In genomic region chr5:123057366-123058250, GRCm38 (mm10) we compare ENCODE assay signal across 7 mouse cellular contexts. TPM values are rescaled to one million over a fixed set of nuclear protein-coding genes. Genes with fewer than 3 reads are reported as not detected.
A peak's percentile ranks its signal among the peaks of the same experiment; 100 is the strongest.
DNase-seq lines count a peak whose midpoint lies in the region; ATAC-seq lines count a peak whose summit lies in the region.

No protein-coding gene starts in this region.

- peaks cover 8% of the 10 kb centered on the region for H3K4me1 ChIP-seq in intestine, embryonic 16.5 days (ENCODE audit: control insufficient read depth, insufficient read depth, low read length)
- H3K4me1 ChIP-seq in midbrain, embryonic 11.5 days (ENCODE audit: control insufficient read depth, insufficient read depth, low read length), result no peaks in the 10 kb centered on the region

- peak overlapping the region; percentile 63 for H3K9ac ChIP-seq in intestine, embryonic 16.5 days (ENCODE audit: low read depth, low read length)
- peak overlapping the region; percentile 57 for H3K9ac ChIP-seq in midbrain, embryonic 11.5 days (ENCODE audit: low read length)

- ATAC-seq in intestine, embryonic 16.5 days, result peak; percentile 95
- ATAC-seq in midbrain, embryonic 11.5 days (ENCODE audit: low FRiP score), result peak; percentile 95

- intact Hi-C loops in left cerebral cortex, postnatal 36 days (cut with DNase I), result no loop called here

- peak; percentile 100 for DNase-seq in adrenal gland, adult 8-10 months
- peak; percentile 100 for DNase-seq in embryo, embryonic 9.5 days (ENCODE audit: extremely low spot score)
- DNase-seq in gastrocnemius, postnatal 4 days (ENCODE audit: low spot score in 2 of 2), result peak; percentile 97 to 99
- peak; percentile 99 for DNase-seq in left cerebral cortex, postnatal 36 days (ENCODE audit: low spot score in 2 of 2)
- peak; percentile 100 for DNase-seq in midbrain, embryonic 11.5 days (ENCODE audit: low spot score, missing footprints)
- peak; percentile 100 for DNase-seq in skeletal muscle tissue, adult 2 months (ENCODE audit: low read depth, low spot score)

- H3K27me3 ChIP-seq in intestine, embryonic 16.5 days (replicated peaks; ENCODE audit: control insufficient read depth, insufficient read depth, low read length), result no peaks in the 10 kb centered on the region
- H3K27me3 ChIP-seq in midbrain, embryonic 11.5 days (ENCODE audit: control insufficient read depth, insufficient read depth, low read length), result no peaks in the 10 kb centered on the region

- no peaks in the 10 kb centered on the region for H3K9me3 ChIP-seq in intestine, embryonic 16.5 days (ENCODE audit: control insufficient read depth, low read length)
- no peaks in the 10 kb centered on the region for H3K9me3 ChIP-seq in midbrain, embryonic 11.5 days (ENCODE audit: control insufficient read depth, low read length)

- 7% methylated on average over 48 of the region's 48 CpGs for WGBS in intestine, embryonic 16.5 days
- 8% methylated on average over 48 of the region's 48 CpGs for WGBS in midbrain, embryonic 11.5 days

- peak overlapping the region; percentile 58 for H3K4me2 ChIP-seq in intestine, embryonic 16.5 days (ENCODE audit: low read depth, low read length)
- peak overlapping the region; percentile 47 for H3K4me2 ChIP-seq in midbrain, embryonic 11.5 days

- H3K36me3 ChIP-seq in intestine, embryonic 16.5 days (ENCODE audit: control insufficient read depth, insufficient read depth, low read length), result no peaks in the 10 kb centered on the region
- H3K36me3 ChIP-seq in midbrain, embryonic 11.5 days (ENCODE audit: control insufficient read depth, insufficient read depth, low read length), result no peaks in the 10 kb centered on the region

- H3K4me3 ChIP-seq in intestine, embryonic 16.5 days (ENCODE audit: low read length), result peak overlapping the region; percentile 41
- peak overlapping the region; percentile 28 for H3K4me3 ChIP-seq in midbrain, embryonic 11.5 days (ENCODE audit: low read depth, low read length)

- H3K27ac ChIP-seq in intestine, embryonic 16.5 days (ENCODE audit: low read length), result peak overlapping the region; percentile 45
- H3K27ac ChIP-seq in midbrain, embryonic 11.5 days (ENCODE audit: low read depth, low read length), result no peak overlapping the region

RNA-seq across cellular contexts. Expression of gene Tmem120b, which starts 10.6 kb away (rescaled TPM):
- total RNA-seq in adrenal gland, adult 8-10 months (2022), result 10 to 100 TPM in 3 of 4 experiments, 1 to 10 TPM in 1; 9.8 to 22.3 (median 14.5) TPM
- total RNA-seq in gastrocnemius, postnatal 4 days (2021), result 10 to 100 TPM; 24.0 to 25.9 TPM
- 10.4 and 10.9 TPM in 2 replicates for polyA plus RNA-seq in intestine, embryonic 16.5 days (2015; fragmentation: Nextera tagmentation; extraction: Ambion mirVana)
- 10 to 100 TPM; 13.2 to 17.7 TPM for total RNA-seq in left cerebral cortex, postnatal 36 days (2021)
- polyA plus RNA-seq in midbrain, embryonic 11.5 days (2014; fragmentation: Nextera tagmentation; extraction: Ambion mirVana), result 7.6 and 7.9 TPM in 2 replicates

RNA-seq across cellular contexts. Expression of gene Morn3, which starts 10.8 kb away (rescaled TPM):
- not detected for total RNA-seq in adrenal gland, adult 8-10 months (2022)
- not detected for total RNA-seq in gastrocnemius, postnatal 4 days (2021)
- polyA plus RNA-seq in intestine, embryonic 16.5 days (2015; fragmentation: Nextera tagmentation; extraction: Ambion mirVana), result 0.57 TPM in 1 of 2 replicates, not detected in the other
- total RNA-seq in left cerebral cortex, postnatal 36 days (2021), result not detected
- not detected in 2 replicates for polyA plus RNA-seq in midbrain, embryonic 11.5 days (2014; fragmentation: Nextera tagmentation; extraction: Ambion mirVana)

RNA-seq across cellular contexts. Expression of gene Orai1, which starts 42.7 kb away (rescaled TPM):
- 10 to 100 TPM; 11.5 to 13.5 (median 12.0) TPM for total RNA-seq in adrenal gland, adult 8-10 months (2022)
- 10 to 100 TPM; 46.2 to 53.8 TPM for total RNA-seq in gastrocnemius, postnatal 4 days (2021)
- polyA plus RNA-seq in intestine, embryonic 16.5 days (2015; fragmentation: Nextera tagmentation; extraction: Ambion mirVana), result 20.1 and 21.9 TPM in 2 replicates
- total RNA-seq in left cerebral cortex, postnatal 36 days (2021), result 1 to 10 TPM; 7.0 to 7.9 TPM
- 8.2 and 10.5 TPM in 2 replicates for polyA plus RNA-seq in midbrain, embryonic 11.5 days (2014; fragmentation: Nextera tagmentation; extraction: Ambion mirVana)
